Mouse (Mus musculus) right cerebral cortex, adult 2 months (tissue): ENCODE measurements at regions not wholly inside any gene's neighbourhood (a gene's known extent, or its start where the extent isn't known, plus 50 kb on each side); places are given as distances from the start of the nearest gene placed in this dataset.
A peak's percentile ranks its signal among the peaks of the same experiment; 100 is the strongest.

Source experiments
- DNase-seq, 2 experiments: peaks; one replicate each; pipeline ENCODE4 v3.0.0; 2021 to 2022; ENCODE audit warnings: low spot score in 2 of 2

DNA sequence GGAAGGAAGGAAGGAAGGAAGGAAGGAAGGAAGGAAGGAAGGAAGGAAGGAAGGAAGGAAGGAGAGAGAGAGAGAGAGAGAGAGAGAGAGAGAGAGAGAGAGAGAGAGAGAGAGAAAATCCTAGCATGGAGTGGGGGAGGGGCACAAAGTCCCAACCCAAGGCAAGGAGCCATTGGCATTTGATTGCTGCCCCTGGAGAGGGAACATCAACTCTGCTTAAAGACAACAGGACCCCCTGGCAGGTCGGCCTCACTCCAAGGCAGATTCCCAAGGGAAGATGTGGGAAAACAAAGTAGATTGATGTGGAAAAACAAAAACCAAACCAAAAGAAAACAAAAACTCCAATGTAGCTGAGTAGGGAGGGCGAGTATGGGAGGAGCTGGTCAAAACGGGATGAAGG, 49.9 kb upstream of the Fzd10 start:
- DNase-seq: no peak

DNA sequence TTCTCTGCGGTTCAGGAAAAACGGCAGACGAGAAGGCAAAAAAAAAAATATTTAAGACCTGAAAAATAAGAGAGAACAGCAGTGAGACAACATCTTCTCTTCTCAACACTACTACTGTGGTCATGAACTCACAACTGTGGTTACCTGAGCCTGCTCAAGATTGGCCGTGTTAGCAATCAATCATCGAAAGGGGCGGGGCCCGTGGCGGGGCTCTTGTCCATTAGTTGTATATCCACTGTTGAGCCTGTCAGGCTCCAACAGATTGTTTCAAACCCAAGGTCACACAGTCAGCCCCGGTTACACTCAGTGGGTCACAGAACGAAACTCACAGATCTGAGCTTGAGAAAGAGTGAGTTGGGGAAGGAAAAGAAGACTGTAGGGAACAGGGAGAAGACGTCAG, 50.8 kb upstream of the Fzd10 start:
- no peak for DNase-seq

DNA sequence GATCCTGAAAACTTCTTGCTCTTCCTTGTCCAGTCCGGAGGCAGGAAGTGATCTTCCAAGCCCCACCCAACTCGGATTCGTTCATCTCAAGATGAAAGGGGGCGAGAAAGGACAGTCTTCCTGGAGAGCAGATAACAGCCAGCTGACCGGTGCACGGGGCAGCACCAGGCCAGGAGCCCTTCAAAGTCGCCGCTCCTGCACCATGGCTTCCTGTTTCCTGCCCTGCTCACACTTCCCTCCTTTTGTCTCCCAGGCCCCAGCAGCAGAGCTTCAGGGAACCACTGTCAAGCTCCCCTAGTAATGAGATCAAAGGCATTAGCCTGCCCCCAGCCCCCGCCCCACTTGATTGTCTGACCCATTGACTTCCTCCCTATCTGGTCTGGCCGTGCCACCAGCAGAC, 58.6 kb upstream of the Fzd10 start:
- DNase-seq: no peak

DNA sequence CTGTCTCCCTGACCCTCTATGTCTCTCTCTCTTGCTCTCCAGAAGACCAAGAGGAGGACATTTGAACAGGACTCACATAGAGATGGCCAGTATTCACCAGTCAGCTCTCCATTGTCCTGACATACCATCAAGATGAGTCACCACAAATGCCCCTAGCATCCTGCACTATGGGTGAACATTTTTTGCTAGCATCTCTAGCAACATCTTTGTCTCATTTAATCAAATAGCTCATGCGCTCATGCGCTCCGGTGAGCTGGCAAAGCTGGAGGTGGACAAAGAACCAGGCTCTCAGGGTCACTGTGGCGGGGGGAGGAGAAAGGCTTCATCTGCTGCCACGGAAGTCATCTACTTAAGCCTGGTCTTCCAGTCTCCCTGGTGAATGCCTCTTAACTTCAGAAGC, 62.0 kb upstream of the Fzd10 start:
- DNase-seq: no peak

DNA sequence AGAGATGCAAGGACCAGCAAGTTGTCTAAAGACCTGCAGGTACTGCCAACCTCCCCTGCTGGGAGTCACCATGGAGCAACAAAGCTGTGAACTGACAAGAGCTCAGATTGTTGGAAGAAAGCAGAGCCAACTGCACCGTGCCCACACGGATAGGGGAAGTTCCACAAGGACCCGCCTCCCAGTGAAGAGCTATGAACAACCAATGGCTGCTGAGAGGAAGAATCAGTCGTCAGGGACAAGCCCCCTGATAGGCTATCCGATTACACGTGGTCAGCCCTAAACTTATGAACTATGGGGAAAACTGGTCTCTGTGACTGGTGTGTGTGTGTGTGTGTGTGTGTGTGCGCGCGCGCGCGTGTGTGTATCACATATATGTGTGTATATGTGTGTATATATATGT, 63.4 kb upstream of the Fzd10 start:
- DNase-seq: no peak

DNA sequence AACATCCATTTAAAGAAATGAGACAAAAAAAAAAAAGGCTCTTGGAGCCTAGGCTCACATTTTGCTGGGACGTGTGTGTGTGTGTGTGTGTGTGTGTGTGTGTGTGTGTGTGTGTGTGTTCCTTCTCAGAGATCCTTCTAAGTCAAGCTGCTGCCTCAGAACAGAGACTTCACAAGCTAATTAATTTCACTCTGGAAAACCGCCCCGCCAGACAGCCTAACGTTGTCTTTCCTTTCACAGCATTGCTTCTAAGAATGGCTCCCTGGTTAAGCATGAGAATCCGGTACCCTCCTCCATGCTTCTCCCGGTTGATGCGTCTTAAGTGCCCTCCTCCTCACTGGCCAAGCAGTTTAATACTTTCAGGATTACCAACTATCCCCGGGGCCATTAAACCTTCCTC, 64.3 kb upstream of the Fzd10 start:
- DNase-seq: peak in 1 of 2 experiments; percentile 26

DNA sequence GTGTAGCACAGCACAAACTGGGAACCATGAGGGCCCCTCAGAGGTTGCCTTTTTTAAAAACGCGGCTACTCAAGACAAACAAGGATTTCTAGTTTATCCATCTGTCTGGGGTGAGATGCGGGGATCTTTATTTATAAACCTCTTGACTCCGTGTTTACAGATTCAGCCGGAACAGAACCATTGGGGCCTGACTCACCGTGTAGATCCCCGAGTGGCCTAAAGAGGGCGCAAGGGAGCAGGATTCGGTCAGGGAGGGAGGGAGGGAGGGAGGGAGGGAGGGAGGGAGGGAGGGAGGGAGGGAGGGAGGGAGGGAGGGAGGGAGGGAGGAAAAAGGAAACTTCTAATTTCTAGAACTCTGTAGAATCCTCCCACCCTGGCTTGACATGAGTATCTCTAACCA, 73.4 kb upstream of the Fzd10 start:
- peak; percentile 9 to 39 for DNase-seq

DNA sequence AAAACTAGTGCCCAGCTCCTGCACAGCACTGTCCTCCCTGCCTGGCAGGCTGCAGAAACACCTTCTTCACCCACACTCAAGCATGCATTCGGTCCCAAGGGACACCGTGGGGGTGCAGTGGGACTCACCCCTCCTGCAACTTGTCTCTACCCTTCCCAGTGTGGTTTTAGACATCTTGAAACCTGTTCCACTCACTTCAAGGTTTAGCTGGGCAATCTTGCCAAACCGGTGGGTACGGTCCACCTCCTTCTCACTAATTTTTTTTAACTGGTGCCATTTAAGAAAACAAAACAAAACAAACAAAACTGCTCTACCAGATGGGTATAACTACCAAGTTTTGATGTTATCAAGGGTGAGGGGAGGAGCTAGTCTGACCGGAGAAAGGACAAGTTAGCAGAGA, 74.2 kb upstream of the Fzd10 start:
- DNase-seq: no peak

DNA sequence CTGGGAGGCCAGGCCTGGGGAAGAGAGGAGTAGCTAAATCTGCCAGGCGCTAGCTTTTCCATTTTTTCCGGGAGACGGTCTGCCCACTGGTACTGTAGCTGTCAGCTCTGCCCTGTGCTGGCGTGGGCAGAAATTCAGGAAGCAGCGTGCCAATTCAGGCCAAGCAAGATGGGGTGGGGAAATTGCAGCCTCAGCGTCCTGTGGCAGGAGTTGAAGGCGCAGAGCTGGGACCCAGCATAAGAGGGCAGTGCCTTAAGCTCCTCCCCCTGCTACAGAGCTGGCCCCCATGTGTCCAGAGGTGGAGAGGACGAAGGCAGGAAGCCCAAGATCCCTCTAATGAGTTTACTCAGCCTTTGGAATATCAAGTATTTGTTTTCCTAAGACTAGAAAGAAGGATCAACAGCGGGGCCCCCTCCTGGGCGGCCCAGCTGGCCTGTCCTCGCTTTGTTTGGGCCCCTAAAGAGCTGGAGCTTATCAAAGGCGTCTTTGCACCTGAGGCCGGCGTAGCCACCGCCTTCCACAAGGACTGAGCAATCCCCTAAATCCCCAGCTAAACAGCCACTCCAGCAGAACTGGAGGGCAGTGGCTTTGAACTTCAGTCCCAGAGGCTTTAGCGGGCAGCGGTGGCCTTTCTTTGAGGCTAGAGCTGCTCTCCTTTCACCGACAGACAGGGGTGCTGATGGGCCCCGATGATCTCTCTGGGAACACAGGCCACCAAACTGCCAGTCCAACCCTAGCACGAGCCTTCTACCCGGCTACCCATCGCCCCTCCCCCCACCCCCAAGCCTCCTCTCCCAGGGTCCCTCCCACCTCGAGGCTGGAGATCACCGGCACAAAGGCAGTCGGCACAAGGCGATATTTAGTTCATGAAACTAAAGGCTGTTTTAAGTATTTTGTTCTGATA, 76.0 kb upstream of the Fzd10 start:
- DNase-seq: peak; percentile 25 to 28

DNA sequence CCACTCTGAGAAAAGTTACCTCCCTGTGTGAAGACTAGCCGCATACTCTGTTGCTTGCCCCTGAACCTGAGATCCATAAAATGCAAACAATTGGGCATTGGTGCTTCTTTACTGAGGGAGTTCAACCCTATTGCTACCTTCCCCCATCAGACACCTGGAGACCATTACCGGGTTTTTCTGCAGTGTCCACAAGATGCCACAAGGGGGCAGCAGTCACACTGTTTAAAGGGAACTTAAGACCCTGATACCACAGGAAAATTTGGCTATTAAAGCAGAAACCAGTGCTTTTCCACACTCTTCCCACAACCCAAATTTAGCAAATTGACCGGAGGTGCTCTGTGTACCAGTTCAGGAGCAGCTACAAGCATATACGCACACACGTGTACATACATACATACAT, 78.0 kb upstream of the Fzd10 start:
- DNase-seq: peak; percentile 47 to 59

DNA sequence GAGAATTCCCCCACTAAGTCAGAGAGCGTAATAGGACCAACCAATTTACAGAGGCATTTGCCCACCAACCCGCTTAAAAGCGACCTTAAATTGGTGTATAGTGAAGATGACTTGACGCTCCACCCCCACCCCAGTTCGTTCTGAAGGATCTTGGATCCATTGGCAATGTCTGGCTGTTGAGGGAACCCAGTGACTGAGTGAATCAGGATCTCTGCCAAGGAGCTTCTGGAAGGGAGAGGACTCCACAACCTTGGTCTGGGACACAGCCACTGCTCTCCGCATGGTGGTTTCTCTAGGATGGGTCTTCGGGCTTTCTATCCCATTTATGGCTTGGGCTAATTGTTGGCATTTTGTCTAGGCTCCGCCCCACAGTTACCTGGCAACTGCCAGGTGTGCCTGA, 83.3 kb upstream of the Fzd10 start:
- DNase-seq: no peak

DNA sequence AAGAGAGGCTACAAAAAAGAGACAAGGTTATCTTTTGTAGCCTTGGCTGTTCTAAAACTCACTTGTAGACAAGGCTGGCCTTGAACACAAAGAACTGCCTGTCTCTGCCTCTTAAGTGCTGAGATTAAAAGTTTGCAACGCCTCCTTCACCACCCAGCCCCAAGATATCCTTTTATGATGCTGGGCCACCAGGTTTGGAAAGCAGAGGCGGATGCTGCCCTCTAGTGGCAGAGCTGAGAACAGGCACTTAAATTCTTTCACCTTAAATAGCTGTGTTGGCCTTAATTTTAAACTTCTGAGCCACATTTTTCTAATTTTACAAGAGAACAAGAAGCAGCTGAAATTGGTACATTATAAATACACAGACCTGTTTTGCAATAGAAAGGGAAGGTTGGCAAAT, 82.5 kb upstream of the Tmem132d start:
- DNase-seq: peak in 1 of 2 experiments; percentile 23

DNA sequence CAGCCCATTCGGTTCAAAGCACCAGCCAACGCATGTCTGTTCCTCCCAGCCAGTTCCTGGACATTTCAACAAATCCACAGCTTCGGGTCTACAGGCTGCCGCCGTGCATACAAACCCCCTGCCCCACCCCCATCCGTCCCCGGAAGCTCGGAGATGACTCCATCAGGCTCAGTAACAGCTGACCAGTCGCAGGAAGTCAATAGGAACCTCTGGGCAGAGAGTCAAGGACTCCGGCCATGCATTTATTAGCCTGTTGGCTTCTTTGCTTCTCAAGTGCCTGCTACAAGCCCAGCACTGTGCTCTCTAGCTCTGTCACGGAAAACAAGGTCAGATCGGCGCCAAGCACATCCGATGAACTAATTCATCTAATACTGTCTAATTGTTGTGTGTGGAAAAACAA, 80.4 kb upstream of the Tmem132d start:
- peak in 1 of 2 experiments; percentile 45 for DNase-seq

DNA sequence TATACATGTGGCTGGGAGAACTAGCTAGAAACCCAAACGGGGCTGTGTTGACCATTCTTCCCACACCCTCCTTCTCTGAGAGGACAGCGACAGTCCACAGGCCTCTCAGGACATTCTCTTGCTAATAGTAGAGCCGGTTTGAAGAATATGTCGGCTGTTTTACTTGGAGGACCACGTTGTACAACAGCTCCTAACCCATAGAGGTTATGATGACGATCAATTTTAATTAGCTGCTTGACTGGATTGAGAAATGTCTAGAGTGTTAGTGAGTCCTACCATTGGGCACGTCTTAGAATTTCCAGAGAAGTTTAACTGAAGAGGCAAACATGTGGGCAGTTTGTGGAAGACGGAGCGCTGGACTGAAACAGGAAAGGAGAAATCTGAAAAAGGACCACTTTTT, 79.7 kb upstream of the Tmem132d start:
- DNase-seq: no peak

DNA sequence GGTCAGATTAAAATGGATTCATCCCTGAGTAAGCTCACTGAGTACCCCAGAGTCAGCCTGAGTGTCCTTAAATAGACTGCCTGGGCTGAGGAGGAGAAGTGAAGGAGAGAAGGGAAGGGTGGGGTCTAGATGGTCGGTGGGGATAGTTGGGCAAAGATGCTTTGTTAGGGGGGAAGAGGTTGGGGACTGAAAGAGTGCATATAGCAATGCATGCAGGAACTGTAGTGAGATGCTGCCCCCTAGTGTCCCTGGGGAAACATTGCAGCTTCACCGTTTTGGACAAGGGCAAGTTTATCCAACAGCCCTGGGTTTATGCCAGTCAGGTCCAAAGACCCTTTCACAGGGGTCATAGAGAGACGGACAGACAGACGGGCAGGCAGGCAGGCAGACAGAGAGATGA, 71.6 kb upstream of the Tmem132d start:
- DNase-seq: peak; percentile 57 to 70

DNA sequence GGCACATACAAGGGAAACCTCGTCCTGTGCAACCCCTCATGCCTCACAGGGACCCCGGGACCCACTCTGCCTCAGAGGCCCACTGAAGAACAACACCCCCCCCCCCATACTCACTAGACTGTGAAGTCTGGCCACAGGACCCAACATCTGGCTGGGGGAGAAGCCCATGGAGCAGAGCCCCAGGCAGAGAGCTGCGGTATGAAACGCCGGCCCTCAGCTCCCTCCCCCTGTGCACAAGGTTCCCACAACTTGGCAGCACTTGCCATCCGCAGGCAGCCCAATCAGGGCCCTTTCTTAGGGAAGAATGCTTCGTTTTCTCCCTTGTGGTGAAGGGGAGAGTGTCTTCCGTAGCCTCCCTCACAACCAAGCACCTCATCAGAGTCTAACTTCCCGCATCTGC, 66.6 kb upstream of the Tmem132d start:
- DNase-seq: no peak

DNA sequence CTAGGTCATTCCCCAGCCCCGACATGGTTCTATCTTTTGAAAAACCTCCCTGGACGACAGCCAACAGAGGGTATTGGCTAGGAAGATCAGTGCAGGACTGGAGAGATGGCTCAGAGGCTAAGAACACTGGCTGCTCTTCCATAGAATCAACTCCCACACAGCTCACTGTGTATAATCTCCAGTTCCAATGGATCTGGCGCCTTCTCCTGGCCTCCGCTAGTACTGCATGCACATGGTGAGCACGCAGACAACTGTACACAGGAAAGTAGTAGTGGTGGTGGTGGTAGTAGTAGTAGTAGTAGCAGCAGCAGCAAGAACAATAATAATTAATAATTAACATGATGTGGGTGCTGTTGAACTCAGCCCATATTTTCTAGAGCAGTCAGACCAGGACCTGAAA, 66.2 kb upstream of the Tmem132d start:
- DNase-seq: peak; percentile 68 to 76

DNA sequence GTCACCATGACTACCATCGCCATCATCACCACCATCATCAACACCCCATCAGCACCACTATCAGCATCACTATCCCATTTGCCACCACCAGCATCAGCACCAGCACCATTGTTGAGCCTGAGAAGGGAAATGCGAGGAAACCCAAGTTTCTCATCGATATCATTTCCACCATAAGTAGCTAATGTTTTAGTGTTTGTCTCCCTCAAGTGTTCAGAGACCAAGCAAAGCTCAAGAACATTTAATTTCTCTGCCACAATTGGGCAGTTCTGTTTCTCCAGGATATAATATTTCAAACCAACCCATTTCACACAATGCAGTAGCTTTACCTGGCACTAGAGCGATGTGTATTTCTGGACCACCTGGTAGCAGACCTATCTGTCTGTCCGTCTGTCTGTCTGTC, 59.7 kb upstream of the Tmem132d start:
- no peak for DNase-seq

DNA sequence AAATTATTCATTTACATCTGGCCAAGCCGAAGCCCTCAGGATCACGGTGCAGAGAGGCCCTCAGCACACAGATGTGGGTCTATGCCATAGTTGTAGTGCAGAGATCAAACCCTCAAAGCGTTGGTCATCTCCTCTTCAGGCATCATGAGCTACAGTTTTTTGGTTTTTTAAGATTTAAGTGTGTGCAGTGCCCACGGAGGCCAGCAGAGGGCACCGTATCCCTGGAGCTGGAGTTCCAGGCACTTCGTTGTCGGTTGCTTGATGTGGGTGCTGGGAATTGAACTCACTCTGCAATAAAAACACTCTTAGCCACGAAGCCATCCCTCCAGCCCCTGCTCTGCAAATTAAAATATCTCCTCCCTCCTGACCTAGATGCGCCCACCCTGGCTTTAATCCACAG, 58.3 kb upstream of the Tmem132d start:
- DNase-seq: peak; percentile 51 to 55

DNA sequence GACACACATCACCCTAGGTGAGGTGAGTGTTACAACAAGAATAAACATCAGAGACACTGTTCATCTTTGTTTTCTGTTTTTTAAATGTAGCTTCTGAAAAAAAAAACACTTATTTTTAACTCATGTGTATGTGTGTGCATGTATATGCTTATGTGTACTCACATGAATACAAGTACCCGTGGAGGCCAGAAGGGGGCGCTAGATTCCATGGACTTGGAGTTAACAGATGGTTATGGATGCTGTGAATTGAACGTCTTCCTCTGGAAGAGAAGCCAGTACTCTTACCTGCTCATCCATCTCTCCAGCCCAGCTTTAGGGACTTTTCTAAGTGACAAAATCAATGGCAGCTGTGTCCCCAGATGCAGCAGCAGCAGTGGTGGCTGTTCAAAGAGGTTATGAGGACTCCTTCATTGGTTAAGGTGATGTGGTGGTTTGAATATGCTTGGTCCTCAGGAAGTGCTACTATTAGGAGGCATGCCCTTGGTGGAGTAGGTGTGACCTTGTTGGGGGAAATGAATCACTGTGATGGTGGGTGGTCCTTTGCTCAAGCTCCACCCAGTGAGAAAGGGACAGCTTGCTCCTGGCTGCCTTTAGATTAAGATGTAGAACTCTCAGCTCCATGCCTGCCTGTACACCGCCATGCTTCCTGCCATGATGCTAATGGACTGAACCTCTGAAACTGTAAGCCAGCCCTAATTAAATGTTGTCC, 56.1 kb upstream of the Tmem132d start:
- DNase-seq: no peak

DNA sequence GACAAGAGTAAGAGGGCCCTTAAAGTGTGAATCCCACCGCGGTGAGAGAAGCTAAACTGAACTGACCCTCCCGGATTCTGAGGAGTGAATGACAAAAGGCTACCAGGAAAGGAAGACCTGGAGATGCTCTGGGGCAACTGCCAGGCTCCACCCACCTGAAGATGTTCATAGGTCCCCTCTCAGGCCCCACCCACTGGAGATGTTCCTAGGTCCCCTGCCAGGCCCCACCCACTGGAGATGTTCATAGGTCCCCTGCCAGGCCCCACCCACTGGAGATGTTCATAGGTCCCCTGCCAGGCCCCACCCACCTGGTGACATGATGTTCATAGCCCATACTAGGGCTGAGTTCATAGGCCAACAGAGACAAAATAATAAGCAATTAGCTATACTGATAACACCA, 54.5 kb upstream of the Tmem132d start:
- no peak for DNase-seq

DNA sequence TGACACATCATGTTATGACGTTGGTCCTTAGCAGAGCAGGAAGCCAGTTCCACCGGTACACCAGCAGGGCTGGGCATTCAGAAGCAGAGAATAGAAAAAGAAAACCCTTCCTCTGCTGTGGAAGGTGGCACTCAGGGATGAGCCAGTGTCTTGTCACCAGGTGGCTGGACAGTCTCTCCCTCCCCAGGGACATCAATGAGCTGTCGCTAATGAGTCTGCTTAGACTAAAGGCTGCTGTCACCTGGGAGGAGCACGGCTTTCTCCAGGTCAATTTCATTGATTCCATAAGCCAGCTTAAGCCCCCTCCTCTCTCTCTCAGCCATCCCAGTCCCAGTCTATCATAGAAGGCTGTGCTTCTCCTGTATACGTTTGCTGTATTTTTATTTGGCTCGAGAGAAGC, 51.2 kb upstream of the Tmem132d start:
- no peak for DNase-seq

DNA sequence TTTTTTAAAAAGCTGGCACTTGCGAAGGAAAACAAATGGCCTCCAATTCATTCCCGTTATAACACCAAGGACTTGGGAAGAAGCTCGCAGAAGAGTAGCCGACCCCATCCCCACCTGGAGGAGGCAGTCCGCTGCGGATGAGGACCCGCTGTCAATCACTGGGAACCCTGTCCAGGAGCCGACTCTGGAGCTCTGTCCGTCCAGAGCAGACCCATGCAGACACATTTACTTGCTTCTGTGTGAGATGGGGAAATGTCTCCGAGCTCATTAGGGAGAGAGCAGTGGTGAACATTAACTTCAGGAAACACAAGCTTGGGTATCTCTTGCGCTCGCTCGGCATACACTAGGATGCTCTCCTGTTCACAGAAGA, 50.5 kb upstream of the Tmem132d start:
- DNase-seq: no peak
